ENCODE assay signal across 8 mouse cellular contexts in genomic region chr9:120933886-120934758, GRCm38 (mm10). TPM values are rescaled to one million over a fixed set of nuclear protein-coding genes. Genes with fewer than 3 reads are reported as not detected.
DNase-seq lines count a peak whose midpoint lies in the region; ATAC-seq lines count a peak whose summit lies in the region.

No protein-coding gene starts in this region.

- H3K4me1 ChIP-seq in limb, embryonic 15.5 days = peaks cover 41% of the 10 kb centered on the region

- ATAC-seq in limb, embryonic 15.5 days (ENCODE audit: insufficient number of reproducible peaks, low FRiP score, low TSS enrichment, low read depth) = no peak

- peak overlapping the region; percentile 99 for H3K9ac ChIP-seq in limb, embryonic 15.5 days

- peak overlapping the region; percentile 87 for H3K4me3 ChIP-seq in limb, embryonic 15.5 days

- peak; percentile 16 to 47 for DNase-seq in urinary bladder, adult 18-20 months (ENCODE audit: low spot score in 2 of 2)
- no peak for DNase-seq in urinary bladder, postnatal 10 days (ENCODE audit: low spot score)
- DNase-seq in cerebellum, postnatal 10 days = peak; percentile 66 to 74
- peak; percentile 8 to 28 for DNase-seq in gastrocnemius, adult 8-10 months (ENCODE audit: low spot score in 2 of 2)
- DNase-seq in induced T-regulatory cell, adult 2 months (ENCODE audit: low read depth) = peak; percentile 50
- DNase-seq in naive thymus-derived CD4-positive, alpha-beta T cell, adult 2 months (ENCODE audit: low read depth) = peak; percentile 61
- DNase-seq in thymus, postnatal 10 days (ENCODE audit: low spot score in 2 of 2) = peak; percentile 25 to 42

- no peaks in the 10 kb centered on the region for H3K27me3 ChIP-seq in limb, embryonic 15.5 days

- peaks cover 9% of the 10 kb centered on the region; the same call in 1 of the 2 replicates for H3K36me3 ChIP-seq in limb, embryonic 15.5 days

- peak overlapping the region; percentile 95 for H3K27ac ChIP-seq in limb, embryonic 15.5 days

- under 1% methylated on average over 55 of the region's 57 CpGs for WGBS in limb, embryonic 15.5 days

- H3K9me3 ChIP-seq in limb, embryonic 15.5 days = no peaks in the 10 kb centered on the region

- H3K4me2 ChIP-seq in limb, embryonic 15.5 days = peak overlapping the region; percentile 67

RNA-seq across cellular contexts. Expression of gene Ctnnb1, which starts 5.1 kb away (rescaled TPM):
- total RNA-seq in gastrocnemius, adult 8-10 months (2022) = 100 to 1,000 TPM; 203 to 219 (median 212) TPM
- polyA plus RNA-seq in limb, embryonic 15.5 days (2015; fragmentation: Nextera tagmentation; extraction: Ambion mirVana) = 567 and 601 TPM in 2 replicates
